Mouse (Mus musculus) stomach, postnatal 0 days (tissue): ENCODE results near the gene Smim17. TPM values are rescaled to one million over a fixed set of nuclear protein-coding genes. Genes with fewer than 3 reads are reported as not detected.
"Not testable (repeated sequence)": the region's sequence is repeated elsewhere in the genome, so short reads cannot be mapped to it uniquely, and the experiment has no call there.

Experiments
- ATAC-seq: fragments of 200-750 bp; cut with Nextera tagmentation; 2 replicates; pipeline ENCODE4 v1.8.0; 2017; ENCODE audit not compliant: low FRiP score, low TSS enrichment
- DNase-seq: peaks from one replicate; pipeline ENCODE4 v3.0.0-alpha.2; 2016; ENCODE audit warnings: low spot score
- H3K27ac ChIP-seq: fragments of 300-500 bp; sonication (generic); replicated peaks from 2 replicates; pipeline ENCODE4 v1.5.1; 2014; ENCODE audit warnings: mild to moderate bottlenecking, control low read depth
- H3K27me3 ChIP-seq: fragments of 300-500 bp; sonication (generic); 2 replicates; pipeline ENCODE4 v1.6.1; 2014; ENCODE audit warnings: low read length; ENCODE audit not compliant: control insufficient read depth, insufficient read depth
- H3K36me3 ChIP-seq: fragments of 300-500 bp; sonication (generic); 2 replicates; pipeline ENCODE4 v1.6.1; 2014; ENCODE audit warnings: low read length, mixed read lengths; ENCODE audit not compliant: control insufficient read depth, insufficient read depth
- H3K4me1 ChIP-seq: fragments of 300-500 bp; sonication (generic); replicated peaks from 2 replicates; pipeline ENCODE4 v1.6.1; 2014; ENCODE audit warnings: antibody characterized with exemption; ENCODE audit not compliant: control insufficient read depth, insufficient read depth
- H3K4me2 ChIP-seq: fragments of 300-500 bp; sonication (generic); replicated peaks from 2 replicates; pipeline ENCODE4 v1.6.1; 2014; ENCODE audit warnings: low read depth, mild to moderate bottlenecking, control low read depth, moderate library complexity
- H3K4me3 ChIP-seq: fragments of 300-500 bp; sonication (generic); 2 replicates; pipeline ENCODE4 v1.5.1; 2014; ENCODE audit warnings: low read depth, low read length, control low read depth
- H3K9ac ChIP-seq: fragments of 300-500 bp; sonication (generic); 2 replicates; pipeline ENCODE4 v1.6.1; 2014; ENCODE audit warnings: mild to moderate bottlenecking, low read length, control low read depth, mixed read lengths
- H3K9me3 ChIP-seq: fragments of 300-500 bp; sonication (generic); 2 replicates; pipeline ENCODE4 v1.6.1; 2016; ENCODE audit warnings: low read length; ENCODE audit not compliant: control insufficient read depth
- CTCF ChIP-seq: IDR thresholded peaks from 2 replicates; pipeline ENCODE4 v1.5.1; 2016; ENCODE audit warnings: antibody characterized with exemption, low read depth, mild to moderate bottlenecking, moderate library complexity
- EP300 ChIP-seq: optimal IDR thresholded peaks from 2 replicates; pipeline ENCODE3; 2016; ENCODE audit warnings: antibody characterized with exemption
- WGBS: fragments of 180-500 bp; shearing (Covaris S2); extraction: QIAGEN DNeasy Blood & Tissue Kit; methylation state at CpG from one replicate; pipeline ENCODE4 v1.1.7; 2014; 5-methylcytosine and 5-hydroxymethylcytosine counted together
- polyA plus RNA-seq: library from polyadenylated mRNA; unstranded; fragments of >200 nt; fragmentation: Nextera tagmentation; extraction: Ambion mirVana; gene quantifications from 2 replicates; pipeline ENCODE4 v1.2.1, GENCODE M21; 2015

Gene Smim17
- polyA plus RNA-seq, 1 experiment from 2014 or later, result 0.02 TPM

GRCm38 (mm10) chr7:6362268-6363046 lies 36.1 kb upstream of the Smim17 start:
- peak overlapping the region; percentile 70 for H3K4me2 ChIP-seq
- ATAC-seq, result peak; percentile 96
- H3K27me3 ChIP-seq, result no peaks in the 10 kb centered on the region

DNA sequence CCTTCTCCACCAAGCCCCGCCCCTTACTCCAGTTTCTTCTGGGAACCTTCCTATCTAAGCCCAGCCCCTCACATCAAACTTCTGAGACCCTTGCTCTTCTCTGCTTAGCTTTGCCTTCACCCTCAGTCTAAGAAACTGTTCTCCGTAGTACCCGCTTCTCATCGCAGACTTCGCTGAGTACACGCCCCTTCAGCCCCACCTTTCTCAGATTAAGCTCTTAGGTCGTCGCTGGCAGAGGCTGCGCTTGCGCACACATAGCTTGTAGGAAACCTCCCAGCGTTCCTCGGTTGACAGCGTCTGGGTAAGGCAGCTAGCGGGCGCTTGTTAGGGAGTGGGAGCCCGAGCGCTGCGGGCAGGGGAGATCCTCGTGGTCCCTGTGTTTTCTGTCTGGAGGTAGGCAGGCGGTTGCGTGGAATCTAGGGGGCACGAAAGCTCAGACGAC lies 35.4 kb upstream of the Smim17 start, which contains the start of gene Zfp78:
Zfp78 (plus strand) TSS at position 234 of the 442 bp plus-strand sequence.
- peak within 1 kb of the TSS; percentile 63 for H3K9ac ChIP-seq
- DNase-seq (peak; percentile 88), ATAC-seq (peak; percentile 84)
- 0 out of 2 replicates have a peak, but pooled peaks cover 2% of the 10 kb centered on the region for H3K4me1 ChIP-seq
- H3K4me2 ChIP-seq, result peak within 1 kb of the TSS; percentile 70
- H3K4me3 ChIP-seq, result peak within 1 kb of the TSS; percentile 54
- under 1% methylated on average over 23 of the region's 23 CpGs for WGBS
- peak within 1 kb of the TSS; percentile 86 for H3K27ac ChIP-seq
- H3K27me3 ChIP-seq, result no peaks in the 10 kb centered on the region
- TF ChIP-seq EP300 (no peak), CTCF (peak; percentile 67)
- H3K36me3 ChIP-seq, result no peaks in the 10 kb centered on the region
- no peaks in the 10 kb centered on the region for H3K9me3 ChIP-seq

More at GRCm38 (mm10) chr7:6362268-6363046, 36.1 kb upstream of the Smim17 start:
- Histone ChIP-seq H3K4me3 (peak overlapping the region; percentile 54), H3K27ac (peak overlapping the region; percentile 86), H3K4me1 (0 out of 2 replicates have a peak, but pooled peaks cover 2% of the 10 kb centered on the region), H3K9ac (peak overlapping the region; percentile 48), H3K36me3 (no peaks in the 10 kb centered on the region), H3K9me3 (no peaks in the 10 kb centered on the region)
- TF ChIP-seq CTCF (no peak), EP300 (no peak)
- 1% methylated on average over 38 of the region's 38 CpGs for WGBS
- DNase-seq, result peak; percentile 100

DNA sequence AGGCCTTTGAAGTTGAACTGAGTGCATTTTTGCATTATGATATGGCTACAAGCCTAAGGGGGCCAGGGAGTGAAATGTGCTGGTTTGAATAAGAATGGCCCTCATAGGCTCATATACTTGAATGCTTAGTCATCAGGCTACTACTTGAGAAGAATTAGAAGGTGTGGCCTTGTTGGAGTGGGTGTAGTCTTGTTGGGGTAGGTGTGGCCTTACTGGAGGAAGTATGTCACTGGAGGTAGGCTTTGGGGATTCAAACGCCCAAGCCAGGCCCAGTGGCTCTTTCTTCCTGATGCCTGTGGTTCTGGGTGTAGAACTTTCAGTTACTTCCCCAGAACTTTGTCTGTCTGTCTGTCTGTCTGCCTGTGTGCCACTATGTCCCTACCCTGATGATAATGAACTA lies 33.8 kb upstream of the Smim17 start:
- no peak overlapping the region for H3K4me2 ChIP-seq
- H3K4me1 ChIP-seq, result 0 out of 2 replicates have a peak, but pooled peaks cover 2% of the 10 kb centered on the region
- no peak overlapping the region for H3K9ac ChIP-seq
- no peaks in the 10 kb centered on the region for H3K36me3 ChIP-seq
- no peak overlapping the region for H3K27ac ChIP-seq
- TF ChIP-seq EP300, result no peak
- no peak for TF ChIP-seq CTCF
- H3K4me3 ChIP-seq, result no peak overlapping the region
- H3K27me3 ChIP-seq, result no peaks in the 10 kb centered on the region
- WGBS, result 53% methylated on average over 1 of the region's 1 CpGs
- no peak for DNase-seq
- no peak for ATAC-seq
- no peaks in the 10 kb centered on the region for H3K9me3 ChIP-seq

GRCm38 (mm10) chr7:6367185-6367584 lies 31.3 kb upstream of the Smim17 start:
- TF ChIP-seq EP300, result no peak
- no peaks in the 10 kb centered on the region for H3K4me1 ChIP-seq
- H3K27me3 ChIP-seq, result no peaks in the 10 kb centered on the region
- H3K4me3 ChIP-seq, result no peak overlapping the region
- no peak overlapping the region for H3K9ac ChIP-seq
- ATAC-seq (no peak), DNase-seq (no peak)
- H3K4me2 ChIP-seq, result no peak overlapping the region
- no peaks in the 10 kb centered on the region for H3K36me3 ChIP-seq
- WGBS, result 87% methylated on average over 5 of the region's 5 CpGs
- no peak overlapping the region for H3K27ac ChIP-seq
- H3K9me3 ChIP-seq, result no peaks in the 10 kb centered on the region

DNA sequence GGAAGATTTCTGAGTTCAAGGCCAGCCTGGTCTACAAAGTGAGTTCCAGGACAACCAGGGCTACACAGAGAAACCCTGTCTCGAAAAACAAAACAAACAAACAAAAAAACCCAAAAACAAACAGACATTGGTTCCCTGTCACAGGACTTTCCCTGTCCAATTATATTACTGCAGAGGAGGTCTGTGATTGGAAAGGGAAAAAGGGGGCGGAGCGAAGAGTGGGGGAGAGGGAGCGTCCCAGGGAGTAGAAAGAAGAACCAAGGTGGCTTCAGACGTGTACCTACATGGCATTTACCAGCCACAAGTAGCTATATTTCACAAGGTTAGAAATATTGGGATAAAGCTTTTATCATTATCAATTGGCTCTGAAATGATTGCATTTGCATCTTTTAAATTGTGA lies 30.4 kb upstream of the Smim17 start:
- not testable (repeated sequence) for H3K27ac ChIP-seq, H3K27me3 ChIP-seq, H3K4me1 ChIP-seq, H3K9me3 ChIP-seq, ATAC-seq, H3K4me3 ChIP-seq, DNase-seq, H3K36me3 ChIP-seq, H3K4me2 ChIP-seq, H3K9ac ChIP-seq
- WGBS, result 81% methylated on average over 5 of the region's 5 CpGs

GRCm38 (mm10) chr7:6369460-6369859 lies 29.1 kb upstream of the Smim17 start:
- Histone ChIP-seq H3K9ac (no peak overlapping the region), H3K9me3 (no peaks in the 10 kb centered on the region), H3K27me3 (no peaks in the 10 kb centered on the region), H3K4me1 (no peaks in the 10 kb centered on the region), H3K27ac (no peak overlapping the region), H3K4me2 (no peak overlapping the region), H3K4me3 (no peak overlapping the region), H3K36me3 (no peaks in the 10 kb centered on the region)
- ATAC-seq (no peak), DNase-seq (no peak)
- 82% methylated on average over 3 of the region's 3 CpGs for WGBS
- TF ChIP-seq CTCF, result no peak
- TF ChIP-seq EP300, result no peak
